Mouse (Mus musculus) stomach, embryonic 16.5 days (tissue): ENCODE measurements at regions not wholly inside any gene's neighbourhood (a gene's known extent, or its start where the extent isn't known, plus 50 kb on each side); places are given as distances from the start of the nearest gene placed in this dataset.
A peak's percentile ranks its signal among the peaks of the same experiment; 100 is the strongest.
"Not testable (repeated sequence)": the region's sequence is repeated elsewhere in the genome, so short reads cannot be mapped to it uniquely, and the experiment has no call there.

Experiments
- ATAC-seq: fragments of 200-750 bp; cut with Nextera tagmentation; 2 replicates; pipeline ENCODE4 v1.8.0; 2017; ENCODE audit warnings: moderate number of reproducible peaks, moderate TSS enrichment; ENCODE audit not compliant: insufficient read depth, low FRiP score
- H3K27ac ChIP-seq: fragments of 300-500 bp; sonication (generic); 2 replicates; pipeline ENCODE4 v1.5.1; 2014; ENCODE audit warnings: low read length
- H3K27me3 ChIP-seq: fragments of 300-500 bp; sonication (generic); 2 replicates; pipeline ENCODE4 v1.6.1; 2014; ENCODE audit warnings: low read length, control low read depth, mixed read lengths; ENCODE audit not compliant: control insufficient read depth, insufficient read depth
- H3K36me3 ChIP-seq: fragments of 300-500 bp; sonication (generic); 2 replicates; pipeline ENCODE4 v1.6.1; 2014; ENCODE audit warnings: low read length; ENCODE audit not compliant: control insufficient read depth, insufficient read depth
- H3K4me1 ChIP-seq: fragments of 300-500 bp; sonication (generic); 2 replicates; pipeline ENCODE4 v1.6.1; 2014; ENCODE audit warnings: low read length, control low read depth, mixed read lengths; ENCODE audit not compliant: control insufficient read depth, insufficient read depth
- H3K4me2 ChIP-seq: fragments of 300-500 bp; sonication (generic); 2 replicates; pipeline ENCODE4 v1.6.1; 2014; ENCODE audit warnings: low read depth, low read length, mixed read lengths
- H3K4me3 ChIP-seq: fragments of 300-500 bp; sonication (generic); replicated peaks from 2 replicates; pipeline ENCODE4 v1.5.1; 2014; ENCODE audit warnings: mild to moderate bottlenecking, low read length
- H3K9ac ChIP-seq: fragments of 300-500 bp; sonication (generic); 2 replicates; pipeline ENCODE4 v1.6.1; 2014; ENCODE audit warnings: low read length
- H3K9me3 ChIP-seq: fragments of 300-500 bp; sonication (generic); replicated peaks from 2 replicates; pipeline ENCODE4 v1.6.1; 2016; ENCODE audit warnings: low read length, control low read depth; ENCODE audit not compliant: control insufficient read depth
- WGBS: fragments of 180-500 bp; shearing (Covaris S2); extraction: QIAGEN DNeasy Blood & Tissue Kit; methylation state at CpG from one replicate; pipeline ENCODE4 v1.1.7; 2014; 5-methylcytosine and 5-hydroxymethylcytosine counted together

DNA sequence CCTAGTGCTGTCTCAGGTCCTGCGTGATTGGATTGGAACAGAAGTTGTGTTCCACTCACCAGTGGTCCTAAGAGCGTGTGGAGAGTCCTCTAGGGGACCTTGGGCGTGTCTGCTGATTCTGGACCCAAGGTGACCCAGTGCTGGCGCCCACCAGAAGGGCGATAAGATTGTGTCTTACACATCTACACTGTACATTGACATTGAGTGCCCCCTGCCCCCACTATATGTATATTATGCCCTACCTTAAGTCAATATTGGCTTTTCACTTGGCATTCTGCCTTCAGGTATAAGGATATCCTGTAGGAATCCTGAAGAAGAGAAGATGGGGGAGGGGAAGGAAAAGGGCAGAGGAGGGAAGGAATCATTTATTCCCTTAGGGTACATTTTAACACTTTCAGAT is 260.2 kb upstream of the Rgs17 start:
- H3K27ac ChIP-seq, result no peak overlapping the region
- 80% methylated on average over 5 of the region's 5 CpGs for WGBS
- H3K9me3 ChIP-seq, result no peaks in the 10 kb centered on the region
- ATAC-seq, result peak; percentile 68; the same call in 1 of the 2 replicates
- H3K4me3 ChIP-seq, result no peak overlapping the region
- no peaks in the 10 kb centered on the region for H3K4me1 ChIP-seq
- no peaks in the 10 kb centered on the region for H3K36me3 ChIP-seq
- no peaks in the 10 kb centered on the region for H3K27me3 ChIP-seq
- H3K9ac ChIP-seq, result no peak overlapping the region
- H3K4me2 ChIP-seq, result no peak overlapping the region

DNA sequence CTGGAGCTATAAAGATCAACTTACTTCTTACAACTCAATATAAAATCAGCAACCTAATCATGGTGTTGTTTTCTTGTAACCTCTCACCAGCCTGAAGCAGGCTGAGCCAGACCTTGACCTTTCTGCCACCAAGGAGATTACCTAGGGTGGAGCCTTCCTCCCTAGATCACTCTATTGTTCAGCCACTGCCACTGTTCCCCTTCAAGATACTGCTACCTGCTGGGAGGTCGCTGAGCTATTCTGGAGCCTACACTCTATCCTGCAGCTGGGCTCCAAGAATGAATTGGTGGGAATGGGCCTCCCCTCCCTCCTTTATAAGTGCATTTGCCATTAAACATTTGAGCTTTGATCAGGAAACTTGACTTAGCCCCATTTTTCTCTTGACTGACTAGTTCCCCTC is 242.1 kb upstream of the Rgs17 start:
- WGBS, result 19% methylated on average over 1 of the region's 1 CpGs
- H3K4me1 ChIP-seq, H3K4me2 ChIP-seq, H3K36me3 ChIP-seq, H3K27me3 ChIP-seq, H3K9ac ChIP-seq, H3K9me3 ChIP-seq, H3K4me3 ChIP-seq, ATAC-seq, H3K27ac ChIP-seq: not testable (repeated sequence)

DNA sequence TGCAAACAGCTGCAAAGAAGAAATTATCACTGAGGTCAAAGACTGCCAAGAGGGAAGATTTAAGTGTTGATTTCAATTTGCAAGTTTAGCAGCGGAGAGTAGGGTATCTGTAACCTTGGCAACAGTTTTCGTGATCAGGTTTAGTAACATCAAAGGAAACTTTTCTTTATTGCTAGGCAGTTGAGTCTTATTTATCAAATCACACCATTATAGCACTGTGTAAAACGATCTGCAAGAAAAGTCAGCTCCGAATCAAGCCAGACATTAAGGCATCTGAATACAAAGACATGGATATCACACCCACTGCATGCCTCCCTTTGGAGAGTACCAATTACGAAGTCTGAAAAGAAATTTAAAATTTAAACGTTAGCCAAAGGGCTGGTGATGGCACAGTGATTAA is 234.7 kb upstream of the Rgs17 start:
- no peaks in the 10 kb centered on the region for H3K27me3 ChIP-seq
- no peak overlapping the region for H3K4me2 ChIP-seq
- ATAC-seq, result no peak
- no peak overlapping the region for H3K9ac ChIP-seq
- no peak overlapping the region for H3K27ac ChIP-seq
- no peaks in the 10 kb centered on the region for H3K9me3 ChIP-seq
- H3K4me3 ChIP-seq, result no peak overlapping the region
- no peaks in the 10 kb centered on the region for H3K36me3 ChIP-seq
- 61% methylated on average over 6 of the region's 6 CpGs for WGBS
- no peaks in the 10 kb centered on the region for H3K4me1 ChIP-seq

DNA sequence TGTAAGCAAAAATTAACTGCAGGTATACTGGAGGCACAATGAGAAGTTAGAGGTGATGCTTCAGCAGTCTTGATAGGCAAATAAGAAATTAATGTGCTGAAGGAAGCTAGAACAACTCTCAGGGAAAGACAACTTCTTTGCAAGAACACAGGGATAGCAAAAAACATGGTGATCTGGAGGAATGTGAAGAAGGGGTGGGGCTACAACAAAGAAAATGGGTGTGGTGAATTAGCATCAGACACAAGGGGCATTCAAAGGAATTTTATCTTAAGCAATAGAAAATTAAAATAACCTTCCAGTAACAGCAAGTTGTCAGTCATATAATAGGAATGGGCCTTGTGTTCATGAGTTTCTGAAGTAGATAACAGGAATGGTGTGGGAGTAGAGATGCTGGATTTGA is 211.9 kb upstream of the Rgs17 start:
- H3K27me3 ChIP-seq, result no peaks in the 10 kb centered on the region
- no peaks in the 10 kb centered on the region for H3K4me1 ChIP-seq
- H3K27ac ChIP-seq, result no peak overlapping the region
- no peak overlapping the region for H3K4me3 ChIP-seq
- no peak overlapping the region for H3K4me2 ChIP-seq
- H3K9ac ChIP-seq, result no peak overlapping the region
- no peaks in the 10 kb centered on the region for H3K9me3 ChIP-seq
- ATAC-seq, result no peak
- no peaks in the 10 kb centered on the region for H3K36me3 ChIP-seq

DNA sequence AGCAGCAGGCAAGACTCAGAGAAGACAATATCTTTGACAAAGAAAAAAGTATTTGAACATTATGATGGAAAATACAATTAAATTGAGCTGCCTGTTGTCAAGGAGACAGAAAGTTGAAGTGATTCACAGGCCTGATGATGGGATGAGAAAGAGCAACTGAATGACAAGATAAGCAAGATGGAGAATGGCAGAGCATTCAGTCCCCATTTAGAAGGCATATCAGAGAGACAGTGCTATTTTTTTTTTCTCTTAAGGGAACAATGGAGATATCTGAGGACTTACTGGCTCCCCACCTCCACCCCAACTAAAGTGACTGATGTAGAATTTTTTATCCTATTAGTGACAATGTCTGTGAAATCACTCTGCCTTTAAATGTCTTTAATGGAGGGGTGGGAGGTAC is 202.2 kb upstream of the Rgs17 start:
- ATAC-seq, H3K9ac ChIP-seq, H3K27ac ChIP-seq, H3K36me3 ChIP-seq, H3K27me3 ChIP-seq, H3K4me3 ChIP-seq, H3K4me1 ChIP-seq, H3K4me2 ChIP-seq, H3K9me3 ChIP-seq: not testable (repeated sequence)

DNA sequence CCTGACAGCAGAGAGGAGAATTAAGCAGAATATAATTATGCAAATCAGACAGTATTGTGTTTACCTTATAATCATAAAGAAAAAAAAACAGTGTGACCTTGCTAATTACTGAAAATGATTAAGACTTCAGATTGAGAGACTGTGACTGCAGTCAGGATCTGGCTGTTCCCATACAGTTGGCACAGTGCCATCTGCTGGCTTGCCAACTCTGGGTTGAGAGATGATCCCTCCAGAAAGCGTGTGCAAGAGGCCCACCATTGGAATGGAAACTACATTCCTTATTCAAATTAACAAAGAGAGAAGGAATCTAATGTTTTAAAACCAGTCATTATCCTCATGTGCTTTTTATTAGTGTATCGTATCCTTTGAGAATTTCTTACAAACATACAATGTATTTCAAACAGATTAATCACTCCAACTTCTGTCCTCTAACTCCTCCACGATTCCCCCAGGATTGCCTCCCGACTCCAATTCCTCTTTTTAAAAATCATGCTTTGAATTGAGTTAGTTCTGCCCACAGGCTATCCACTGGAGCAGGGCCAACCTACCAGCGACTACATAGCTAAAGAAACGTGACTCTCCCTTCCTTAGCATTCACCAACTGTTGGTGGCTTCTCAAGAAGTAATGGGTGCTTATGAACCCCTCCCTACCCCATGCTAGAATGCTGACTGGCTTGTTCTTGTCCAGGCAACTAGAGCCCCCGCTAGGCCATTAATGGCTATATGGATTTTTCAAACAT is 192.9 kb upstream of the Rgs17 start:
- Histone ChIP-seq H3K9ac (no peak overlapping the region), H3K4me2 (no peak overlapping the region), H3K4me3 (no peak overlapping the region), H3K9me3 (no peaks in the 10 kb centered on the region), H3K27ac (no peak overlapping the region), H3K4me1 (no peaks in the 10 kb centered on the region), H3K27me3 (no peaks in the 10 kb centered on the region), H3K36me3 (no peaks in the 10 kb centered on the region)
- 52% methylated on average over 7 of the region's 7 CpGs for WGBS
- ATAC-seq, result no peak
